Mouse (Mus musculus) kidney, adult 8-10 months (tissue): ENCODE results near the gene Olfr984.

Experiments
- DNase-seq, 2 experiments: peaks; one replicate each; pipeline ENCODE4 v3.0.0; 2022

Olfr984 gene

DNA sequence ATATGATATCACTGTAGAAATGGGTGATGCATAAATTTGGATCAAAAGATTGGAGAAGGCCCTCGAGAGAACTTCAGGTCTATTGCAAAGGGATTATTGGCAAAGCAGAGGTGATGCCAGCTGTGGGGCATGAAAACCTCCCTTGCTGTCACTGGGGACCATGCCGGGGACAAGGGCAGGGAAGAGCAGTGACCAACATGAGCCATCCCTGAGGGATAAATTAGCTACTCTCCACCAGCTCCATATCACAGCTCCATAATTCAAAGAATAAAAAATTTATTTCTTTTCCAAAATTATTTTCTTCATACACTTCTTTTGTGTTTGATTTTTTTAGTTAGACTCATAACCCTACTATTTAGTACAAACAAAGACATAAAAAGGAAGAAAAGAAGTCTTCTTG, at the start of gene Olfr984:
Gene Olfr984 (minus strand): TSS at position 101 of the 400 bp plus-strand sequence.
- no peak for DNase-seq

DNA sequence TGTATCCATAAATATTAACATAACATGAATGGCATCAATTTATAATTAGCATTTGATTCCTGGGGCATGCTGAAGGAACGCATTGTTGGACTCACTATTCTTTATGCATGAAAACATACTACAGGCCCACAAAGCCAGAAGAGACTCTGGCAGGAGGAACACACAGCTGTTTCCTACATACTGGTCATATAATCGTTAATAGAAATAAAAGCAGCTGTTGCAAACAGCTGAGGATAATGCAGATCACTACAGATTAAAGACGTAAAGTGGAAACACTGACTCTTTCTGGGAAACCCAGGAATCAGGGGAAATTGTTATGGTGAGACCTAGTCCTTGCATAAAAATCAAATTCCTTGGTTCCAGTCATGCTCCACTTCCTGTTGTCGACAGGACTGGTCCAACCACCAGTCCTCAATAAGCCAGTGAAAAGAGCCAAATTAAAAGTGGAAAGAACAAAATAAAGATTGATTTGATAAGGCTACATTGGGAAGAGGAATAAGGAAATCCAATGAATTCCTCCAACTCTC, 41.2 kb upstream of the Olfr984 start:
- DNase-seq, result no peak

DNA sequence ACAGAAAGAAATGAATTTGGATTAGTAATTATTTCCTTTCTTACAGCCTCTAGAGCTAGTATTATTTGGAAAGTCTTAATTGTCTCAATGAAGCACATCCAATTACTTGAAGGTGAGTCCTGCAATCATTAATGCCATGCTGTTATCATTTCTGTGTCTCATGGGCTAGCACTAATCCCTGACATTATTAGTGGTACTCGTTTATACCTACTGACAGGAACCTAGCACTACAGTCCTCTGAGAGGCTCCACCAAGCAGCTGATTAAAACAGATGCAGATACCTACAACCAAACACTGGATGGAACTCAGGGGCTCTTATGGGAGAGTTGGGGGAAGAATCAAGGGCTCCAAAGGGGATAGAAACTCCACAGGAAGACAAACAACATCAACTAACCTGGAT, 27.5 kb upstream of the Olfr984 start:
- DNase-seq, result no peak

DNA sequence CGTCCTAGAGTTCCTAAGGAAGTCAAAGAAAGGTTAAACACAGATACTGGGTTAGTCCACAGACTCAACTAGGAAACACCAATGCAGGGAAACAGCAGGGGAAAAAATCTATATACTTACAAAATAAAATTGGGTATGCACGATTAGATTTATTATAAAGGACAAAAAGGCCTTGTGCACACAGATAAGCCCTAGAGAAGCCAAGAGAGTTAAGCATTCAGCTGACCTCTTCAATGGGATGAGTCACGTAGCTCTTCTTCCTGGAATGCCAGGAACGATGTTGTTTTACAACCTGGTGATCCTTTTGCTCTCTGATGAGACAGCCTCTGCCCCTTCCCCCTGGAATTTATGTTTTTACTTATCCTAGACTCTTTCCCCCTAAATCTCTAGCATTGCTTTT, 25.5 kb upstream of the Olfr984 start:
- DNase-seq, result no peak

DNA sequence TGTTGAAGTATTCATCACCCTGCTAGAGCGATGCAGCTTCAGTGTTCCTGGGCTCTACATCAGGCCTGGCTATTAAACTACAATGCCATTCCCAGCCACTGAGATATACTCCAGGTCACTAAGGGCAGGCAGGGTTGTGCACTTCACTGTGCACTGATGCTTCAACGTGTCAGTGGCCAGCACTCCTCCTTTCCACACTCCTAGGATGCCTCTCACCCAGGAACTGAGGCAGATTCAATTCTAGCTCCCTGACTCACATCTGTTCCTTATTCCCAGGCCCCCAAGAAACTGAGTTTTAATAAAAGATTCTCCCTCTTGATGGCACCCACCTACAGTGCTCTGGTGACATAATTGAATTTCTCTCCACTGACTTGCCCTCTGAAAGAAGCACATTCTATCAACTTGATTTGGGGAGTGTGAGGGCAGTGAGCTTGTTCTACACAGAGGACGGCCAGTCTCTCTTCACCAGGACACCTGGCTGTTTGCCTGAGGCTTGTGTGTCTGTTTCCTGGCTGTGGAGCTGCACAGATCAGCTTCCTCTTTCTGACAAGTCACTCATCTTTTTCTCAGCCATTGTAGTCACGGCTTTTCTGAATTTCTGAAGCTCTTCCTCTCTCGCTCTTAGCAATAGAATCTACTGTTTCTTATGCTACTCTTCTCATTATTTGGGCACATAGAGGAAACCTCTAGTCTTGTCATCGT, 23.1 kb upstream of the Olfr984 start:
- DNase-seq, result no peak

DNA sequence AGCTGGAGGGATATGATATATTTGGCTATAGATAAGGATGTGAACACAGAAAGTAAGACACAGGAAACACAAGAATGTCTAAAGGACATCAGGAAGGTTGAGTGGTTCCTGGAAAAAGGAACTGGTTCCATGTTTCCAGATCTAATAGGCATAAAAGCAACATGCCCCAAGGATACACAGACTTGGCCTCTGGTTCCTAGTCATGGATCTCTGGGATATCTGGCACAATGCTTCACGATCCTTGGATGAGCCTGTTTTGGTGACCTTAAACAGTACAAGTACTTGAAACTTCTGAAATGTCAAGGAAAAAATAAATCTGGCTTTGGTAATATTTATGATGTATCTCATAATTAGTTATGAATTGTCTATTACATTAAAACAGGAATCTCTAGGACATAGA, 16.6 kb upstream of the Olfr984 start:
- no peak for DNase-seq

DNA sequence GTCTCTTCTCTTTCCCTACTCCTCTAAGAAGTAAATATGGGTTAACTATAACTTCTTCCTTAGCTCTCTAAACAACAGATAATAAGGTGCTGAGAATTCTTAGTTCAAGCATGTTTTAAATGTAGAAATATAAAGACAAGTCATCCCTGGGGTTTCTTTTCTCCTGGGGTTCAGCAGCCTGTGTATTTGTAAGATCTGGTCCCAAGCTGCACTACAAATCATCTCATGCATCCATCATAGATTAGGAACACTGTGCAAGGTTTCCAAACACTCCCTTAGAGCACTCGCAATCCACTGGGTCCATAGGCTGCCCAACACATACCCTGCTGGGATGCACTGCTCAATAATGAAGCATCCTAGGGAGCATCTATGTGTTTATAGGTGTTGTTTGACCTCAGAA, 16.1 kb upstream of the Olfr984 start, which contains the start of gene Olfr985:
Gene Olfr985 (minus strand): TSS at position 101 of the 400 bp plus-strand sequence.
- no peak for DNase-seq

DNA sequence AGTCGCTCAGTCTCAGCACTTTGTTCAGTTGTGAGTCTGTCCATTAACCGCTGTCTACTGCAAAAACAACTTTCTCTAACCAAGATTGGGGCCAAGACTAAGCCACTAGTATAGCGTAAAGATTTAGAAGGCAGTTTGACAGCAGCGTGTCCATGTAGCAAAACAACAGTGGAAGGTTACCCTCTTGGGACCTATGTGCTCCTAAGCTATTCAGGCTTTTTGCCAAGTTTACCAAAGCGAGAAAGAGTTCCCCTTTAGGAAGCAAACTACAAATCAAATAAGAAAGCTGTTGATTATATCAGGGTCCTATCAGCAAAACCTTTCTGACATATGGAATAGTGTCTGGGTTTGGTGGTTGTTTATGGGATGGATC, 3.3 kb upstream of the Olfr984 start:
- no peak for DNase-seq

DNA sequence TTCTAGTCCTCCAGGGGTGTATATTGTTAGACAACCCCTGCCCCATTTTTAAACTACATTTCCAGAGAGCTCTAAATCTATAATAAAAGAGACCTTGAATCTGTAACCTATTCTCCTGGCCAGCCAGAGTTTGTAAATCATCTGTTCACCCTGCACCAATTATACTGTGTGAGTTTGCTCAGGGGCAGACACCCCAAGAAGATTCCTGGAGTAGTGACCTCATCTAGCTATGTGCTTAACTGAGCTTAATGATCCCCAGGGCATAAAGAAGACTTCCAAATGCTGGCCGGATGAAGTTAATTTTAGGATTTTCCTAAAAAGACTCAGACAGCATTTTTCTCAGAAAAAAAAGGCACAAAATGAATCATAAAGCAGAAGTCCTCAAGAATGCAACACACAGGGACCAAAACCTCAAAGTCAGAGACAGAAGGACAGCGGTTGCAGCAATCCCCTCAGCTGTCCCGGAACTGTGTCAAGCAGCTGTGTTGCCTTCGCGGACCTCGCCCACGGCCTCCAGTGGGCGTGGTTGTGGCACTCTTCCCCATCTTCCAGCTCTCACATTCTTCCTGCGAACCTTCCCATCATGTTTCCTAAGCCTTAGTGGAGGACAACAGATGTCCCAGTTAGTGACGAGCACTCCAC, 2.8 kb upstream of the Olfr984 start:
- DNase-seq, result peak; percentile 4 to 8

DNA sequence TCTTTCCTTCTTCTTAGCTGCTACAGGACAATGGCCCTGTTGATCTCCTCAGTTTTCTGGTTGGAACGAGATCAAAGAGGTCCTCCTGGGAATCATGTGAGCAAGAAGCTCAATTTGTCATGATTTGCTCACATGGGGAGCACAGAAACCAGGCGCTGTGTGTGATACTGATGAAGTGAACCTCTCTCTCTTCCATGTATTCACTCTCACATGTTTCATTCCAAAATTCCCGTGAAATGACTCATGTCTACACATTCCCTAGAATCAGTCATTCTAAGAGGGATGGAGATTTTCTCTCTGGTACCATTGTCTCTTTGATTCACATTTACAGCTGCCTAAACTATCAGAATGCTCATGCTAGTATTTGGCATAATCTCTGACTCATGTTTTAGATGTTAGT, 19.2 kb downstream of the Olfr984 start:
- no peak for DNase-seq

DNA sequence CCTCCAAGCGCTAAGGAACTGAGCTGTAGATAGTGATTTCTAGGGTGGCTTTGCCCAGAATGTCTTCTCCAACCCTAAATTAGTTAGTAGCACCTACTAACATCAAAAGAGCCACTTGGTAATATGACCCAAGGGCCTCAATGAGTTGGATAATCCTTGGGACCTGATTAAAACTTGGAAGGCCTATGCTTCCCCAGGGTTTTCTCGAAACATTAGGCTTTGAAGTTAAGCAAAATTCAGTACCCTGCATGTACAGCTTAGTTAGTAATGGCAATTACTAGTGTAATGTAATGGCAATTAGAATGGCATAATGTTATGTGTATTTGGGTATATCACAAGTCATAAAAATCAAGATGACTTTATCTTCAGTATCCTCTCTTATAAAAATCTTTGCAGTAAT, 20.5 kb downstream of the Olfr984 start, which contains the start of gene Olfr983:
Gene Olfr983 (minus strand): TSS at position 101 of the 400 bp plus-strand sequence.
- no peak for DNase-seq

DNA sequence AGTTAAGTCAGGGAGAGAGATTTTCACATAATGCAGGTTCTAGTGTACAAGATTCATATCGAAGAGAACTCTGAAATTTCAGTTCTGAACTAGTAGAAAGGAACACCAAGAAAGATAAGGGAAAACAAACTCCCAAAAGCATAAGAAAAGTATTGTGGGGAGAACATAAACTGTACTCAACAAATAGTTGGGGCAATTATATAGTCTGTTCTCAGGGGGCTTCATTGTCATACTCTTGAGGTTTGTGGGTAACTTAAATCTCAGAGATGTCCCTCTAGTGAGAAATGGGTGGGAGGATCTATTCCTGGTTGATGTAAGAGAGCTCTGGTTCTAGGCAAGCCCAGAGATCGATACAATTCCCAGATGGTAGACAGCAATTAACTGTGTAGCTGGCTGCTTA, 40.5 kb downstream of the Olfr984 start, which contains the start of gene Olfr982:
Gene Olfr982 (plus strand): TSS at position 301 of the 400 bp plus-strand sequence.
- no peak for DNase-seq

DNA sequence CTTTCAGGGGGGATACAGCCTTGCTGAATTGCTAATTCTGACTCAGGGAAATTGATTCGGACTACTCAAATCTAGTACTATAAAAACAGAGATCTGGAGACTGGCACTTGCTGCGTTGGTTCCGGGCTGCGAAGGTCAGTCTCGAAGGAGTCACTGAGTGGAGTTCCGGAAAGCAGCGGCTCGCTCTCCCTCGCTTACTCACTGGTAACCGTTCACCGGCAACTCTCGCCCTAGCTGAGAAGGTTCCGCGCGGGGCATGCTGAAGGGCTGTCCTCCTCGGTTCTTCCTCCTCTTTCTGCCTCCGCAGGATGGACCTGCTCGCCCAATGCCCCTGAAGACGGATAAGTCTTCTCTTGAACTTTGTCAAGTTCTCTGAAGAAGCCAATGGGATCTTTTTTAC, 63.9 kb downstream of the Olfr984 start:
- no peak for DNase-seq
